Mouse (Mus musculus): Measurements from ENCODE around the gene Abcg5. TPM values are rescaled to one million over a fixed set of nuclear protein-coding genes. Genes with fewer than 3 reads are reported as not detected.

Gene Abcg5
- total and polyA plus RNA-seq, 3 experiments: not detected

- H3K79me2 ChIP-seq (ENCODE audit: control insufficient read depth, insufficient read depth, low read length, poor library complexity): no peaks in the 10 kb centered on the region
- no peak for DNase-seq (ENCODE audit: low read depth, low spot score)
- H3K4me1 ChIP-seq (ENCODE audit: control insufficient read depth in 1 of 2, insufficient read depth in 2 of 2, low read length in 2 of 2): peaks cover 13% of the 10 kb centered on the region in 2 experiments
- H3K9ac ChIP-seq (ENCODE audit: control insufficient read depth, low read depth, low read length, poor library complexity, severe bottlenecking): no peak overlapping the region
- H3K9me3 ChIP-seq (replicated peaks; ENCODE audit: insufficient read depth, low read length): no peaks in the 10 kb centered on the region
- no peak overlapping the region for H3K27ac ChIP-seq (ENCODE audit: control insufficient read depth, low read depth, low read length)
- H3K27me3 ChIP-seq (ENCODE audit: control insufficient read depth in 1 of 2, insufficient read depth in 2 of 2, low read length in 2 of 2): 0 out of 4 replicates have a peak, but pooled peaks cover 0 to 3% of the 10 kb centered on the region in 2 experiments
- peaks cover 0 to 12% of the 10 kb centered on the region in 2 experiments; a peak in 2 of 4 replicates for H3K36me3 ChIP-seq (ENCODE audit: control insufficient read depth in 1 of 2, insufficient read depth in 2 of 2, low read length in 2 of 2)
- H3K4me3 ChIP-seq (ENCODE audit: control insufficient read depth in 1 of 2, insufficient read depth in 1 of 2, low read depth in 2 of 2, low read length in 2 of 2): no peak overlapping the region
- TF ChIP-seq E2F4 (IDR thresholded peaks at IDR 0.05; ENCODE audit: borderline replicate concordance, low read depth, low read length) (no peak), ZNF384 (IDR thresholded peaks at IDR 0.05; ENCODE audit: low read depth, low read length) (no peak), ZC3H11A (IDR thresholded peaks at IDR 0.05; ENCODE audit: low read depth, low read length) (no peak)
Observed at GRCm38 (mm10) chr17:84642324-84642723, 40.5 kb downstream of the Abcg5 start.

GRCm38 (mm10) chr17:84641893-84642292 is 40.9 kb downstream of the Abcg5 start:
- DNase-seq (ENCODE audit: low read depth, low spot score): peak; percentile 72
- H3K79me2 ChIP-seq (ENCODE audit: control insufficient read depth, insufficient read depth, low read length, poor library complexity): no peaks in the 10 kb centered on the region
- H3K4me3 ChIP-seq (ENCODE audit: control insufficient read depth in 1 of 2, insufficient read depth in 1 of 2, low read depth in 2 of 2, low read length in 2 of 2): no peak overlapping the region
- TF ChIP-seq E2F4 (IDR thresholded peaks at IDR 0.05; ENCODE audit: borderline replicate concordance, low read depth, low read length) (no peak), CTCF (IDR thresholded peaks at IDR 0.05 in 2 of 3, conservative IDR thresholded peaks at IDR 0.05 in 1 of 3; ENCODE audit: control insufficient read depth in 1 of 3, insufficient read depth in 1 of 3, low read depth in 2 of 3, low read length in 3 of 3, poor library complexity in 1 of 3, severe bottlenecking in 1 of 3) (peak; percentile 51 to 78 (median 53)), ZMIZ1 (IDR thresholded peaks at IDR 0.05; ENCODE audit: low read depth, low read length) (no peak), RAD21 (IDR thresholded peaks at IDR 0.05; ENCODE audit: low read depth, low read length) (peak; percentile 36), MYC (IDR thresholded peaks at IDR 0.05; ENCODE audit: low read depth, low read length) (no peak), POLR2AphosphoS5 (IDR thresholded peaks at IDR 0.05; ENCODE audit: borderline replicate concordance, low read depth, low read length) (no peak), SMC3 (IDR thresholded peaks at IDR 0.05; ENCODE audit: low read depth, low read length) (peak; percentile 30; the same call in 1 of the 2 replicates), TAL1 (IDR thresholded peaks at IDR 0.05; ENCODE audit: low read length) (no peak)
- H3K9ac ChIP-seq (ENCODE audit: control insufficient read depth, low read depth, low read length, poor library complexity, severe bottlenecking): no peak overlapping the region
- peaks cover 0 to 12% of the 10 kb centered on the region in 2 experiments; a peak in 2 of 4 replicates for H3K36me3 ChIP-seq (ENCODE audit: control insufficient read depth in 1 of 2, insufficient read depth in 2 of 2, low read length in 2 of 2)
- peaks cover 12 to 13% of the 10 kb centered on the region in 2 experiments for H3K4me1 ChIP-seq (ENCODE audit: control insufficient read depth in 1 of 2, insufficient read depth in 2 of 2, low read length in 2 of 2)
- 0 out of 4 replicates have a peak, but pooled peaks cover 0 to 3% of the 10 kb centered on the region in 2 experiments for H3K27me3 ChIP-seq (ENCODE audit: control insufficient read depth in 1 of 2, insufficient read depth in 2 of 2, low read length in 2 of 2)
- H3K9me3 ChIP-seq (replicated peaks; ENCODE audit: insufficient read depth, low read length): no peaks in the 10 kb centered on the region
- no peak overlapping the region for H3K27ac ChIP-seq (ENCODE audit: control insufficient read depth, low read depth, low read length)

DNA sequence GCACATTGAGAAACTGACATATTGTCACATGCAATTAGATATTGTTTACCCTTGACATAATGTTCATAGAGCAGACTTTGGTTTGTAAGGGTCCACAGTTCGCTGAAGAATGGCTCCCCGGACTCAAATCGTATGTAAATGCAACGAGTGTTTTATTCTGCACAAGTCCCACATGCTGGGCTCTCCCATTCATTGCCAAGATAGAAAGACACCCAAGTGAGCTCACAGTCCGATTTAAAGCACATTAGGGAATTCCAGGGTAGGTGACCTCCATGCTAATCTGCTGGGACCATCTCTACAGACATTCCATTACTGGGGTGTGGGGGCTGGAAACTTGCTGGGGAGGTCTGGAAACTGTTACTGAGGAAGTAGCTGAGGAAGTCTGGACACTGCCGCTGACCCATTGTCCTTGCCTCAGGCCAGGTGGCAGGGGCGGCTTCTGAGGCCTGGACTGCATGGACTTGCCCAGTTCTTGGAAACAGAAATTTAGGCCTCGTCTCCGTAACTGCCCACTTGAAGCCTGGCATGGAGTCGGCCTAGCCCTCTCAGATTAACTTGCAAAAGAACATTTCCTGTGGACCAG is 42.9 kb downstream of the Abcg5 start:
- DNase-seq (ENCODE audit: low read depth, low spot score): no peak
- TF ChIP-seq MAFK (IDR thresholded peaks at IDR 0.05; ENCODE audit: borderline replicate concordance, low read depth, low read length): no peak
- TF ChIP-seq TCF12 (IDR thresholded peaks at IDR 0.05; ENCODE audit: low read depth, low read length): no peak
- no peak for TF ChIP-seq MAX (IDR thresholded peaks at IDR 0.05; ENCODE audit: low read length)
- TF ChIP-seq BHLHE40 (IDR thresholded peaks at IDR 0.05; ENCODE audit: borderline replicate concordance, low read depth, low read length): no peak
- no peak for TF ChIP-seq ZNF384 (IDR thresholded peaks at IDR 0.05; ENCODE audit: low read depth, low read length)
- TF ChIP-seq SIN3A (IDR thresholded peaks at IDR 0.05; ENCODE audit: low read length): no peak
- no peak for TF ChIP-seq HCFC1 (IDR thresholded peaks at IDR 0.05; ENCODE audit: low read depth, low read length)
- TF ChIP-seq ZC3H11A (IDR thresholded peaks at IDR 0.05; ENCODE audit: low read depth, low read length): no peak
- no peak for TF ChIP-seq E2F4 (IDR thresholded peaks at IDR 0.05; ENCODE audit: borderline replicate concordance, low read depth, low read length)
- TF ChIP-seq NRF1 (IDR thresholded peaks at IDR 0.05; ENCODE audit: insufficient read depth, low read depth, low read length, poor library complexity, severe bottlenecking): no peak
- no peak for TF ChIP-seq RAD21 (IDR thresholded peaks at IDR 0.05; ENCODE audit: low read depth, low read length)
- TF ChIP-seq GABPA (IDR thresholded peaks at IDR 0.05; ENCODE audit: low read depth, low read length): no peak
- no peak for TF ChIP-seq MAZ (IDR thresholded peaks at IDR 0.05; ENCODE audit: low read depth, low read length)
- TF ChIP-seq TAL1 (IDR thresholded peaks at IDR 0.05; ENCODE audit: low read length): no peak
- TF ChIP-seq KAT2A (conservative IDR thresholded peaks at IDR 0.05; ENCODE audit: low read depth, low read length): no peak
- TF ChIP-seq POLR2A (IDR thresholded peaks at IDR 0.05; ENCODE audit: control insufficient read depth in 1 of 2, insufficient read depth in 1 of 2, low read depth in 1 of 2, low read length in 2 of 2, poor library complexity in 1 of 2): no peak
- Histone ChIP-seq H3K4me3 (ENCODE audit: control insufficient read depth in 1 of 2, insufficient read depth in 1 of 2, low read depth in 2 of 2, low read length in 2 of 2) (no peak overlapping the region), H3K9me3 (replicated peaks; ENCODE audit: insufficient read depth, low read length) (no peaks in the 10 kb centered on the region), H3K4me1 (ENCODE audit: control insufficient read depth in 1 of 2, insufficient read depth in 2 of 2, low read length in 2 of 2) (peaks cover 4 to 7% of the 10 kb centered on the region in 2 experiments), H3K36me3 (ENCODE audit: control insufficient read depth in 1 of 2, insufficient read depth in 2 of 2, low read length in 2 of 2) (peaks cover 0 to 7% of the 10 kb centered on the region in 2 experiments; a peak in 2 of 4 replicates), H3K9ac (ENCODE audit: control insufficient read depth, low read depth, low read length, poor library complexity, severe bottlenecking) (no peak overlapping the region), H3K27ac (ENCODE audit: control insufficient read depth, low read depth, low read length) (no peak overlapping the region), H3K79me2 (ENCODE audit: control insufficient read depth, insufficient read depth, low read length, poor library complexity) (no peaks in the 10 kb centered on the region), H3K27me3 (ENCODE audit: control insufficient read depth in 1 of 2, insufficient read depth in 2 of 2, low read length in 2 of 2) (peaks cover 0 to 4% of the 10 kb centered on the region in 2 experiments; a peak in 2 of 4 replicates)

All from MEL (cell line).